Mouse (Mus musculus): ENCODE data around the gene Gmds.

- TF ChIP-seq CTCF (IDR thresholded peaks at IDR 0.05; ENCODE audit: low read depth, low read length) = no peak
- no peak for TF ChIP-seq POLR2A (IDR thresholded peaks at IDR 0.05; ENCODE audit: extremely low read depth, insufficient read depth, low read length)
Measured at GRCm38 (mm10) chr13:32382227-32383010, 43.9 kb upstream of the Gmds start.
